Mouse (Mus musculus) lung, postnatal 0 days (tissue): ENCODE data around the gene Sh3tc1. TPM values are rescaled to one million over a fixed set of nuclear protein-coding genes. Genes with fewer than 3 reads are reported as not detected.

Experiments
- ATAC-seq: fragments of 200-750 bp; cut with Nextera tagmentation; 2 replicates; pipeline ENCODE4 v1.8.0; 2017; ENCODE audit warnings: moderate library complexity
- DNase-seq: peaks from one replicate; pipeline ENCODE4 v3.0.0-alpha.2; 2016; ENCODE audit warnings: low spot score
- H3K27ac ChIP-seq: fragments of 300-500 bp; sonication (generic); 2 replicates; pipeline ENCODE4 v1.5.1; 2014; ENCODE audit warnings: antibody characterized with exemption, mild to moderate bottlenecking, low read length, mixed read lengths
- H3K27me3 ChIP-seq: fragments of 300-500 bp; sonication (generic); replicated peaks from 2 replicates; pipeline ENCODE4 v1.6.1; 2014; ENCODE audit warnings: low read length, mixed read lengths; ENCODE audit not compliant: insufficient read depth
- H3K36me3 ChIP-seq: fragments of 300-500 bp; sonication (generic); 2 replicates; pipeline ENCODE4 v1.6.1; 2014; ENCODE audit warnings: low read length, mixed read lengths; ENCODE audit not compliant: insufficient read depth
- H3K4me1 ChIP-seq: fragments of 300-500 bp; sonication (generic); 2 replicates; pipeline ENCODE4 v1.6.1; 2014; ENCODE audit warnings: antibody characterized with exemption, low read depth, low read length, mixed read lengths; ENCODE audit not compliant: insufficient read depth
- H3K4me2 ChIP-seq: fragments of 300-500 bp; sonication (generic); replicated peaks from 2 replicates; pipeline ENCODE4 v1.6.1; 2014; ENCODE audit warnings: low read depth, mild to moderate bottlenecking, low read length, moderate library complexity, mixed read lengths
- H3K4me3 ChIP-seq: fragments of 300-500 bp; sonication (generic); 2 replicates; pipeline ENCODE4 v1.5.1; 2014; ENCODE audit warnings: low read depth, low read length
- H3K9ac ChIP-seq: fragments of 300-500 bp; sonication (generic); replicated peaks from 2 replicates; pipeline ENCODE4 v1.6.1; 2014; ENCODE audit warnings: low read depth, mild to moderate bottlenecking
- H3K9me3 ChIP-seq: fragments of 300-500 bp; sonication (generic); 2 replicates; pipeline ENCODE4 v1.6.1; 2016; ENCODE audit warnings: low read length, mixed read lengths
- CTCF ChIP-seq: IDR thresholded peaks from 2 replicates; pipeline ENCODE4 v1.5.1; 2016; ENCODE audit warnings: antibody characterized with exemption, mild to moderate bottlenecking
- EP300 ChIP-seq: IDR thresholded peaks from 2 replicates; pipeline ENCODE4 v1.6.1; 2016; ENCODE audit warnings: antibody characterized with exemption, mild to moderate bottlenecking, control low read depth
- WGBS: fragments of 180-500 bp; shearing (Covaris S2); extraction: QIAGEN DNeasy Blood & Tissue Kit; methylation state at CpG from one replicate; pipeline ENCODE4 v1.1.7; 2014; 5-methylcytosine and 5-hydroxymethylcytosine counted together
- polyA plus RNA-seq: library from polyadenylated mRNA; unstranded; fragments of >200 nt; fragmentation: Nextera tagmentation; extraction: Ambion mirVana; gene quantifications from 2 replicates; pipeline ENCODE4 v1.2.1, GENCODE M21; 2015

Gene Sh3tc1
- polyA plus RNA-seq, 1 experiment from 2014 or later: 21.1 TPM

DNA sequence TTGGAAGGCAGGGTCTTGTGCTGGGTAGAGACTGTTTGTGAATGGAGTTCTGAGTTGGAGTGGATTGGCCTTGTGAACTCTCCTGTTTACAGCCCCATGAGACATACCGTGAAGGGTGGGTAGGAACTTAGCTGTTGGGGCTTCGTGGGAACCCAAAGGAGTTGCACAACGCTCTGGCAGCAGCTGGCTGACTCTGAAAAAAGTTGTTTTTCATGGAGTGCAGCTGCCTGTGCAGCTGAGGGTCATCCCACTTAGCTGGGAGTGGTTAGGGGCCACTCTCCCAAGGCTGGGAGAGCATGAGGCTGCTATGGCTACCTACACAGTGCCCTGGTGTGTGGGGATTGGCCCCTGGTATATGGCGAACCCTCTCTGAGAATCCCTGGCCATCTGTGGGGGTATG is 92.2 kb downstream of the Sh3tc1 start:
- DNase-seq (peak; percentile 87), ATAC-seq (peak; percentile 83)
- H3K4me3 ChIP-seq: no peak overlapping the region
- no peaks in the 10 kb centered on the region for H3K36me3 ChIP-seq
- peak overlapping the region; percentile 71 for H3K27ac ChIP-seq
- TF ChIP-seq CTCF: no peak
- TF ChIP-seq EP300: peak; percentile 70
- H3K27me3 ChIP-seq: no peaks in the 10 kb centered on the region
- H3K9ac ChIP-seq: no peak overlapping the region
- WGBS: 35% methylated on average over 4 of the region's 4 CpGs
- H3K4me1 ChIP-seq: peaks cover 13% of the 10 kb centered on the region; the same call in 1 of the 2 replicates
- no peak overlapping the region for H3K4me2 ChIP-seq
- no peaks in the 10 kb centered on the region for H3K9me3 ChIP-seq

Other genes starting within 250 kb of the Sh3tc1 start
- 3.4 and 4.1 TPM in 2 replicates for gene Cpz, start 214.3 kb downstream of the Sh3tc1 start, polyA plus RNA-seq
- 3.4 and 4.4 TPM in 2 replicates for gene Trmt44, start 164.9 kb downstream of the Sh3tc1 start, polyA plus RNA-seq
- 15.0 and 15.9 TPM in 2 replicates for gene Acox3, start 156.9 kb downstream of the Sh3tc1 start, polyA plus RNA-seq
- 35.7 and 40.5 TPM in 2 replicates for gene Htra3, start 60.2 kb downstream of the Sh3tc1 start, polyA plus RNA-seq
- gene Ablim2, start 17.9 kb upstream of the Sh3tc1 start, polyA plus RNA-seq: 0.74 and 0.75 TPM in 2 replicates
- 12.9 and 14.7 TPM in 2 replicates for gene Afap1, start 153.3 kb upstream of the Sh3tc1 start, polyA plus RNA-seq